Mouse (Mus musculus) telencephalon, adult 2 months (tissue): ENCODE results near the gene Mrto4.

Source experiments
- DNase-seq: peaks from one replicate; pipeline ENCODE4 v3.0.0-alpha.2; 2011; ENCODE audit warnings: low read depth, low spot score

Gene Mrto4

DNA sequence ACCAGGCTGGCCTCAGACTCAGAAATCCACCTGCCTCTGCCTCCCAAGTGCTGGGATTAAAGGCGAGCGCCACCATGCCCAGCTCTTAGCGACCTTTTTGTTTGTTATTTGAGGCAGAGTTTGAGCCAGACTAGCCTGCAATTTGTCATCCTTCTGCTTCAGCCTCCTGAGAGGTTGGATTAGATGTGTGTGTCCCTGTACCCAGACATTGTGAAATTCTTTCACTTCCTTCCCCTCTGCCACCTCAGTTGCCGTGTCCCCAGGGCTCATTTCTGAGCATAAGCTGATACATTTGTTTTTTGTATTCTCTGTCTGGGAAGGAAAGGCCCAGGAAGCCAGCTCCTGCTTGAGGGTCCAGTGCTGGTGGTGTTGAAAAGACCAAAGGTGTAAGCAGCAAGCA, 11.5 kb downstream of the Mrto4 start:
- DNase-seq = no peak

DNA sequence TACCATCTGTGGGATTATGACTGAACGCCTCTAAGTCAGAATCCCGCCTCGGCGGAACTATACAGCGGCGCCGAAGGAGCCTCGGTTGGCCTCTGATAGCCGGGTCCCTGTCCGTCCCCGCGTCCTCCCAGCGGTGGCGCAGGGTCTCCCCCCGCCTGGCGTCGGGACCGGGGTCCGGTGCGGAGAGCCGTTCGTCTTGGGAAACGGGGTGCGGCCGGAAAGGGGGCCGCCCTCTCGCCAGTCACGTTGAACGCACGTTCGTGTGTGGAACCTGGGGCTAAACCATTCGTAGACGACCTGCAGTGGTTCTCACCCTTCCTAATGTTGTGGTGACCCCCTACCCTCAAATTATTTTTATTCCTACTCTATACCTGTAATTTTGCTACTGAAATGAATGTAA, 14.2 kb downstream of the Mrto4 start:
- DNase-seq = no peak

DNA sequence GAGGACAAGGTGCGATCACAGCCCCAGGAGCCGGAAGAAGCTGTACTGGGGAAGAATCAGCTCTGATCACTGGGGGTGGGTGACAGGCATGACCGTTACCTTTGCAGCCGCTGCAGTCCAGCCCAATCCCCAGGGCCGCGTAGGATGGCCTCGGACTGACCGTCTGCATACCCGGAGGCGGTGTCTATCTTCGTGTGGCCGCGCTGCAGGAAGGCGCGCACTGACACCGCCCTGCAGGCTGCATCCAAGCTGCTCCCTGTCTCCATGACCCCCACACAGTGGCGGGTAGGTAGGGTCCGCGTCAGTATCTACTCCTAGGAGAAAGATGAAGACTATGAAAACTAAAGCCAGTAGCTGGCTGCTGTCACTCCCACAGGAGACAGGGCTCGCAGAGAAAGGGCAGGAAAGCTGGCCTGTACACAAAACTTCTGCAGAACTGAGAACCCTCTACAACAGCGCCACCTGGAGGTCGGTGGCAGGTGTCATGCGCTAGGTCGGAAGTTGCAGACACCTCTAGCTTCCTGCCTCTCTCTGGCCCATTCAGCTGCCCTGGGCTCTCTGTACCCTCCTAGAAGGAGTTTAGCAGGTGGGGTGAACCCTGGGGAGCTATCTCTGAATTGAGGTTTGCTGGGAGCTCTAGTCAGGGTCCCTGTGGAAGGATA, 15.4 kb downstream of the Mrto4 start:
- no peak for DNase-seq

DNA sequence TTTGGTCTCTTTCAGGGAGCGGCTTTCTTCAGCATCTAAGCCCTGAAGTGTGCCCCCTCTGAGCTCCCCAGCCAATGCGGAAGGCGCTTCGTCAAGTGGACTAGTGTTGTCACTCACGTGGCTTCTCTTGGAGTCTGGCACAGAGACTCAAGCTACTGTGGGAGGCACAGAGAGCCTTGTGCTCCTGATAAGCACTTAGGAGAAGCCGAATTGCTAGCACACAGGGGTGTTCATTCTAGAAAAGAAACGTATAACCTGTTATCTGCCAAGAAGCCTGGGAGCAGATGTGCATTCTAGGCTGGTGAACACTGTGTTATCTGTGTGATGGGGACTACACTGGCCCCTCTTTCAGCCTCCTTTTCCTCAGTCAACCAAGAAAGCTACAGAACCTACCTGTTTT, 16.9 kb downstream of the Mrto4 start:
- no peak for DNase-seq

DNA sequence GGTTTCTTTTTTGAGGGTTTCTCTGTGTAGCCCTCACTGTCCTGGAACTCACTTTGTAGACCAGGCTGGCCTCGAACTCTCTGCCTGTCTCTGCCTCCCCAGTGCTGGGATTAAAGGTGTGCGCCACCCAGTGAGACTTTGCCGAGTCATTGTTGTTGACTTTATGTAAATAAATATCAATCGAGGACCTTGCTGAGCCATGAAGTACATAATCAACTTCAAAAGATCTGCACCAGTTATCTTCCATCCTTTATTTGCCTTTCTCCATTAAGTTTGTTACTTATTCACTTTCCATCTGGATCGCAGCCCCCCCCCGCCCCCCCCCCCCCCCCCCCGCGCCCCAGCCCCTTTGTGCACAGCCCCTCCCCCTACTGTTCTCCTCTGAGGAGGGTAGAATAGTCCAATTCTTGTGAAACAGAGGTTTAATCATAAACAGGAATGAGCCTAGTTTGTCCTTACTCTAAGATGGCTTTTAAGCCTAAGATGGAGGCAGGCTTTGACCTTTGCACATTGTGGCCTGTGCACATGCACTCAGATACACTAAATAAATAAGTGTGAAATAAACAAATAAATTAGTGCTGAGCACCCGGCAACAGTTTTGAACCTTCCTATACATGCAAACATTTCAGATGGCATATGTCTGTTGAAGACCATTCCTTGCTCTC, 17.6 kb downstream of the Mrto4 start:
- no peak for DNase-seq

DNA sequence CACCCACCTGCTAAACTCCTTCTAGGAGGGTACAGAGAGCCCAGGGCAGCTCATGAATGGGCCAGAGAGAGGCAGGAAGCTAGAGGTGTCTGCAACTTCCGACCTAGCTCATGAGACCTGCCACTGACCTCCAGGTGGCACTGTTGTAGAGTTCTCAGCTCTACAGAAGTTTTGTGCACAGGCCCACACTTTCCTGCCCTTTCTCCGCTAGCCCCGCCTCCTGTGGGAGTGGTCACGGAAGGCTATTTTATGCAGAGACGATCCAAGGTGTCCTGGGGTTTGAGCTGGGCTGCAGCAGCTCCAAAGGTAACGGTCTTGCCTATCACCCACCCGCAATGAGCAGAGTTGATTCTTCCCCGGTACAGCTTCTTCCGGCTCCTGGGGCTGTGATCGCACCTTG, 21.8 kb downstream of the Mrto4 start:
- no peak for DNase-seq

DNA sequence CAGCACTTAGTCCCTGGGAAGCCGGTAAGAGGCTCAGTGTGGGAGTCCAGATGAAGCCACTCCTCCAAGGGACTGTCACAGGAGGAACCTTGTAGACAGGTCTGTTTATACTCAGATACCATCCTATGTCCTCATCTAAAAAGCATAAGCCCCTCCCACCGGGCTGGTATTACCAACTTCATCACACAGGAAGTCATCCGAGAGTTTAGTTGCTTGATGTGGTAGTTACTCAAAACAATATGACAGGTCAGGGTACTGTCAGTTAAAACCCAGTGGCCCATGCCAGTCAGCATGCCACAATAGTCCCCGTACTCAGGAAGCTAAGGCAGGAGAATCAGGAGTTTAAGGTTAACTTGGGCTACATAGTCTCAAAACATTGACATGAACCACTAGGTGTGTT, 32.6 kb downstream of the Mrto4 start:
- DNase-seq = no peak

DNA sequence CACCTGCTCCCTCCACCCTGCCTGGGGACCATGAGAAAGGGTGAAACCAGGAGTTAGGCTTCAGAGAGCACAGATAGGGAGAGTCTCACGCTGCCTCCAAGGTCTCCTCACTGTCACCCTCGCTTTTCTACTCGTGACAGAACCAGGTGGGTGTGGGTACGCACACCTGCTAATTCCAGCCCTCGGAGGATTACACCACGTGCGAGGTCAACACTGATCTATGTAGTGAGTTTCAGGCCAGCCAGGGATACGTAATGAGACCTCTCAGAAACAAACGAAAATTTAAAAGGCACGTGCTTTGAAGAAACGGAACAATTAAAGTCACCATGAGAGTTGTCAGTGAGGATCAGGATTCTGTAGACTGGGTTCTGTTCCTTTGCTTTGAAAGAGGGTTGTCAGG, 33.9 kb downstream of the Mrto4 start:
- no peak for DNase-seq

DNA sequence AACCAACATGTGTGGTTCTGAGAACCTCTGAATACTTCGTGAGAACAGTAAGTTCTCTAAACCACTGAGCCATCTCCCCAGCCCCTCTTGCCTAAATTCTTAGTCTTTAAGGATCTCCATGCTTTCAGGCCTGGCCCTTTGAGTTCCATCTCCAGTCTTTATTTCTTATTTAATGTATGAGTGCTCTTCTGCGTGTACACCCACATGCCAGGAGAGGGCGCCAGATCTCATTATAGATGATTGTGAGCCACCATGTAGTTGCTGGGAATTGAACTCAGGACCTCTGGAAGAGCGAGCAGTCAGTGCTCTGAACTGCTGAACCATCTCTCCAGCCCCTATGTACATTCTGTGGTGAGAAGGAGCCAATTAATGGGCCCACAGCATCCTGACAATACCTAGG, 39.7 kb downstream of the Mrto4 start:
- no peak for DNase-seq

DNA sequence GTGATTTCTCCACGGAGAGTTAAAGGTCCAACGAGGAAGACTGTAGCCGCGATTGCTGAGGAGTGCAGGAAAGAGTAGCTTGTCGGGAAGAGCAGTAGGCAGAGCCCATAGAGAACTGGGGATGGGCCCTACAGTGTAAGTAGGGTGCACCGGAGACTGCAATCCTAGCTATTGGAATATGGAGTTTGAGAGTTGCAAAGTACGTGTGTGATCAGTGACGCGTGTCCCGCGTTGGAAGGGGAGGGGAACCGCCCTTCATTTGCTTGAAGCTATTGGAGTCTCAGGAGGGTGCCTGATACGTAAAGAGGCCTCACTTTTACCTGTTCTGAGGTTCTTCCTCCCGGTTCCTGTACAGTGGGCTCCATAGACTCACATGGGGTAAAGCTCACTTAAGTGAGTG, 40.7 kb downstream of the Mrto4 start:
- DNase-seq = no peak

DNA sequence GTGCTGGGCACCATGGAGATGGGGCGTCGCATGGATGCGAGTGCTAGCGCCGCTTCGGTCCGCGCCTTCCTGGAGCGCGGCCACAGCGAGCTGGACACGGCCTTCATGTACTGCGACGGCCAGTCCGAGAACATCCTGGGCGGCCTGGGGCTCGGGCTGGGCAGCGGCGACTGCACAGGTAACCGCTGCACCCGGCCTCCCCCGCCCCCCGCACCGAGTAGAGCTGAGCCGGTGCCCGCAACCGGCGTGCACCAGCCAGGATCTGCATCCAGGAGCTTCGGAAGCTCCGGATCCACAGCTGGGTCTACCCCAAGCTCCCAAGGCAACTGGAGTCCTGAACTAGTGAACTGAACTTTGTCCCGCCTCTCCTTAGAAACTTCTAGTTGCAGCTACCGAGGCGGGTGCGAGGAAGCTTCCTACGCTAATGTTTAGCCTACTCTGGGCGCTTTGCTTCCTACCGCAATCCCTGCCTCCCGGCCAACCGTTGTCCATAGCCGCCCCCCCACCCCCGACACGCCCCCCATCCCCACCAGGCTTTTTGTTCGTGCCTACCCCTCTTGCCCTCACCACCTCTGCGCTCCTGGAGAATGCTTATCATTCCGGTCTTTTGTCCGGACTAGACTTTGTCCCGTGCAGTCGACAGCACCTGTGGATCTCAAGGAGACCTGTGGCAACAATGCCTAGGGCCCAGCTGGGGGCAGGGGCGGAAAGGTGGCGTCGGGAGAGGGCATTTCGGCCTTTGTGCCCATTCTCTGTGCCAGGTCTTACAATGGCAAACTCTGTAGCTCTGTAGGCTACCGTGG, 41.3 kb downstream of the Mrto4 start:
- DNase-seq = no peak

DNA sequence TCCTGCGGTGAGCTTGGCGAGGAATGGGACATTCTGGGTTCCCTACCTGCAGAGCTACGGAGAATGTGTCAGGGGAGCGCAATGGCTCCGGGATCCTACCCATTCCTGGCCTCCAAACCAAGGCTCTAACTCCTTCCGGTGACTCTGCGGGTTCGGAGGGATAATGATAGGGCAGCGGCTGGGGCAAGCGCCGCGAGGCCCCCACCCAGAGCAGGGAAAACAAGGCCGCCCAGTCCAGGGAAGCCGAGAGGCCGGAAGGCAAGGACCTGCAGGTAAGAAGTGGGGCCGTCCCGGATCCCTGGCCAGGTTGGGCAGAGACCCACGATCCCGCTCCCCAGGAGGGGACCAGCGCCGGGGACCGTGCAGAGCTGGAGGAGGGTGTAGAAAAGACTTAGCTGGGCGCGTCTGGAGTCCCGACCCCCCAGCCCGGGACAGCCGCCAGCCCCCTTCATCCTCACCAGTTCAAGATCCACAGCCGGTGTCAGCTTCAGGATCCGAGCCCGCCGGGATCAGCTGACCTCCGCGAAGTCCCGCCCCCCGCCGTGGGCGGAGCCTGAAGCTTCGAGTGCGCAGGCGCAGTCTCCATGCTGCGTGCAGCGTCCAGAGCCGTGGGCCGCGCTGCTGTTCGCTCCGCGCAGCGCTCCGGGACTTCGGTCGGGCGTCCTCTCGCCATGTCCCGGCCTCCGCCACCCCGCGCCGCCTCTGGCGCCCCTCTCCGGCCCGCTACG, 42.0 kb downstream of the Mrto4 start, which contains the start of the genes Pqlc2 and Akr7a5:
TSS of gene Pqlc2 (minus strand) at position 538 of the 728 bp plus-strand sequence.
TSS of gene Akr7a5 (plus strand) at position 574 of the 728 bp plus-strand sequence.
- peak; percentile 84 for DNase-seq

DNA sequence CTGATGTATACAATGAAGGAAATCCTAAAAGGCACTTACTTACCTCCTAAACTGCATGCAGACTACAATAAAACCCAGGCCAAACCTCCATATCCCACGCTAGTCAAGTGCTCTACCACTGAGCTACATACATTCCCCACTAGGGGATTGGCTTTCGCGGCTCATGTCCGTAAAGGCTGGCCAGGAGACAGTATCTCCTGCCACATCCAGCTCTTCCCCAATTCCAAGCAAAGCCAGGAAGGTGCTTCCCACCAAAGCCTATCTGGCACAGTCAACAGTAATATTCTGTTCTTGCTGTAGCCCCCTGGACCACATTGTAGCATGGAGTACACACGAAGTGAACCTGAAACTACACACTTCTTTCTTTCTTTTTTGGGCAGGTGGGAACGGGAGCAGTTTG, 42.7 kb downstream of the Mrto4 start:
- no peak for DNase-seq

DNA sequence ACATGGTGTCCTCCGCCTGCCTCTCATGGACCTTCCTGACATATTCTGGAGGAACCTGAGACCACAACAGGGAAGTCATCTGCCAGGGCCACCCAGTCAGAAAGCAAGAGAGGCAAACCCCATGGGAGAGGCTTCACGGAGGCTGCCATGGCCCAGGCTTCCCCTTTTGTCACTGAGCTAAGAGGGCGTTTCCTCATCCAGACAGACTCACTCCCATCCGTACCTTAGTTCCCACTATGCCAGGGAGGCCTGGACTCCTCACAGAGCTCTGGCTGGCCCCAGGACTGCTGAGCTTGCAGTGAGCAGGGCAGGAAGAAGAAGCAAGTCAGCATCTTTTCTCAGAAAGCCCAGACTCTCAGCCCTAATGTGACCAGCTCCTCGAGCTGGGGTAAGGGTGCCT, 44.5 kb downstream of the Mrto4 start:
- DNase-seq = no peak

DNA sequence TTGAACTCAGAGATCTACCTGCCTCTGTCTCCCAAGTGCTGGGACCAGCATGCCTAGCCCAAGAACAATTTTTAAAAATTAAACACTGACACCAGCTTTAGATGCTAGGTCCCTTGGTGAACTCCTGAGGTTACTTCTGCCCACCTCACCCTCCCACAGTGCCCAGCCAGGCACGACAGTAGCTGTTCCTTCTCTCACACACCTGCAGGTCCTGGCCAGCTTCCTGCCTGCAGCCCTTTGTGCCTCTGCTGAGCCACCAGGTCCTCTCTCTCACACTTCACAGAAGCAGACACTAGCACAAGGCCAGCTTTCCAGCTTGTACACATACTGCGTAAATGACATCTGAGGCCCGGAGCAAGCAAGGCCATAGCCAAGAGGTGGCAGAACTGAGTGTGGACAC, 46.9 kb downstream of the Mrto4 start:
- no peak for DNase-seq

DNA sequence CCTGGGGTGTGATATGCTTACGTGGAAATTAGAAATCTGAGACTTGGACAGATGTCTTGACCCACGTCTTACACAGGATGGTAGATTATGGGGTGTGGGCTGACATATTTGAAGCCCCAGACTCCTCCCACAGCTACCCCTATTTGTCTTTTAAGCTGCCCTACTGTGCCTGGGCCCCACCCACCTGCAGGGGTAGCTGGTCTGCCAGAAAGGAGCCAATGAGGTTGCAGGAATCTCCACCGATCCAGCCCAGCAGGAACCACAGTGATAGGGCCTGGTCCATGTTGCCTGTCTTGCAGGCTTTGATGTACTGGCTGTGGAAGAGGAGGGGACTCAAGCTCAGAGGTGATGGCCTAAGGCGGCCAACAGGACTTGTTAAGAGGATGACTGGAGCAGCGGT, 50.1 kb downstream of the Mrto4 start:
- no peak for DNase-seq

DNA sequence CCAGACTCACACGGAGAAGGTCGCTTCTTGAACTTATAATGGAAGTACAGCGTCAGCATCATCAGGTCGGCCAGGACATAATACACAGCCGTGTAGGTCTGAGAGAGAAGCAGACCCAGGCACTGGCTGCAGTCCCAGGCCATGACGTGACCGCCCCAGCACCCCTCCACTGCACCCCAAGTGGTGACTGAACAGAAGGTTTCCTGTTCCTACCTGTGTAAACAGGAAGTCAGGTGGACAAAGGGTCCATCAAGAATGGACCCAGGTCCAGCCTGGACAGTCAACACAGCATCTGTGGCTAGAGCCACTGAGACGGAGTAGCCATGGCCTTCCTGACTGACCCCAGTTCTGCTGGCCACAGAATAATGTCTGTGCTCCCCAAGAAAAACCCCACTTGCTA, 50.6 kb downstream of the Mrto4 start:
- no peak for DNase-seq

DNA sequence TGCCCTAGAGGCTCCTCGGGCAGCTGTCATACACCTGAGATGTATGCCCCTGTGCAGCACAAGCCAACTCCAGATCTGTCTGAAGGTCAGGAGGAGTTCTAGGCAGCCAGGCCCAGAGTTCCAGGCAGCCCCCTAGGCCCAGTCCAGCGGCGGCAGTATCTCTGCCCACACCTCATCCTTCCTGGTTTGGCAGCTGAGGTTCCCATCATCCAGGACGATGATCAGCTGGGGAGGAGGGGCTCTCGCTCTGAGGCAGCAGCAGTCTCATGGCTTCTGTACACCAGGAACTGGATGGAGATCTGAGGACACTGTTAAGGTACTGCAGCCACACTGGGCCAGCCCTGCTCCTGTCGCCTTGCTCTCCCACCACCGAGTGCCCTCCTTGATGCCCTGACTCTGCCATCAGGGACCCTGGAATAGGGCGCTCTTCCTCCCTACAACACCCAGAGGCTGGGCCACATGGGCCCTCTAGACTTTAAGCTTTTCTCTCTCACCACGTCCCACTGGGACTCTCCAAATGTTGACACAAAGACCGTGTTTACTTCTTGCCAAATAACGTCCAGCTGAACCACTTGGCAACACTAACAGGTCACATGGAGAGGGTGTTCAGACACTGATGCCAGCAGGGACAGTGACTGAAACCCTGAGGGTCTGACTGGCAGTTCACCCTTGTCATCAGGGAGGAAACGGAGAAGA, 53.6 kb downstream of the Mrto4 start:
- peak; percentile 45 for DNase-seq

DNA sequence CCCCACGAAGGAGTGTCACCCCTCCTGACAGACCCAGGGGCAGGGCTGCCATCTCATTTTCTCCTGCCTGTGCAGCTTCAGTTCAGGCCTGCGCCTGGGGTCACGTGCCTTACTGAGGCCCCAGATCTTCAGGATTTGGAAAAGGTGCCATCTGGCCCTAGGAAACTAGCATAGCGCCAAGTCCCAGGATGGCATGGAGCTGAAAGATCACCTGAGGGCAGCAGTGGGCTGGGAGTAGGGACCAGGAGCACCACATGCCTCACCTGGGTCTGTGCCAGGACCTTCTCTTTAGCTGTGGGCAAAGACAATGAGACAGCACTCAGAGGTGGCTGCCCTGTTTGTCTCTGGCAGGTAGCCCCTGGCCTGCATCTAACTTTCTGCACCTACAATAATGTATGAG, 54.8 kb downstream of the Mrto4 start:
- DNase-seq = no peak
